In the genomic region with DNA sequence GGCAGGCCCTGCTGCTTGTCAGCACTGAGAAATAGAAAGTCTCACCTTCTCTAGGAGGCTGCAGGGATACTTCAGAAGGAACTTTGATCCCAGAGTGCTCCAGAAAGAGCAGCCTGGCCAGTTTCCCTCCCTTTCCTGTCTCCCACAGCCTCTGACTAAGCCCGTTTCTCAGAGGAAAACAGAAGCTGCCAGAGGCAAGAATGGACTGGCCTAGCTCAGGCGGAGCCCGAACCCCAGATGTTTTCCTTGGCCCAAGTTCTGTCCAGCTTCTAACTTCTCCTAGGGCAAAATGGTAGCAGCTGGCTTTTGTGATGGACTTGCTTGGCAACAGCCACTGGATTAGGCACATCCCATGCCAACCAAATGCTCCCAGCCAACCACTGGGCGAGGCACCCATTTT, we compare ENCODE assay signal across 13 mouse cellular contexts.
DNase-seq lines count a peak whose midpoint lies in the region; ATAC-seq lines count a peak whose summit lies in the region.
"Had no signal": no experiment of that assay in that cellular context is flagged by ENCODE, and none has a peak within 500 bp of the region (broad histone marks: within the 10 kb centered on the region; RNA-seq: fewer than 3 reads in every experiment).

No protein-coding gene starts in this region.

- H3K4me2 ChIP-seq in kidney, embryonic 16.5 days (replicated peaks; ENCODE audit: low read depth, low read length): no peak overlapping the region

- no peak overlapping the region for H3K4me3 ChIP-seq in kidney, embryonic 16.5 days (ENCODE audit: low read length)
- H3K4me3 ChIP-seq: hindbrain, embryonic 12.5 days; midbrain, embryonic 15.5 days; neural tube, embryonic 15.5 days had no signal

- no peaks in the 10 kb centered on the region for H3K36me3 ChIP-seq in kidney, embryonic 16.5 days (ENCODE audit: insufficient read depth, low read length)
- H3K36me3 ChIP-seq: embryonic facial prominence, embryonic 15.5 days; hindbrain, embryonic 12.5 days; midbrain, embryonic 15.5 days; neural tube, embryonic 15.5 days had no signal

- no peak for ATAC-seq in kidney, embryonic 16.5 days (ENCODE audit: low FRiP score, low TSS enrichment)

- H3K27ac ChIP-seq in kidney, embryonic 16.5 days (ENCODE audit: low read length): no peak overlapping the region
- H3K27ac ChIP-seq: embryonic facial prominence, embryonic 15.5 days; hindbrain, embryonic 12.5 days; midbrain, embryonic 15.5 days; neural tube, embryonic 15.5 days had no signal

- 0 out of 2 replicates have a peak, but pooled peaks cover 4% of the 10 kb centered on the region for H3K27me3 ChIP-seq in kidney, embryonic 16.5 days (ENCODE audit: insufficient read depth, low read length)
- H3K27me3 ChIP-seq: embryonic facial prominence, embryonic 15.5 days; neural tube, embryonic 15.5 days had no signal

- peaks cover 10% of the 10 kb centered on the region for H3K4me1 ChIP-seq in kidney, embryonic 16.5 days (ENCODE audit: insufficient read depth, low read length)

- no peak overlapping the region for H3K9ac ChIP-seq in kidney, embryonic 16.5 days (replicated peaks; ENCODE audit: low read length)
- H3K9ac ChIP-seq: embryonic facial prominence, embryonic 15.5 days; hindbrain, embryonic 12.5 days; midbrain, embryonic 15.5 days; neural tube, embryonic 15.5 days had no signal

- H3K9me3 ChIP-seq in kidney, embryonic 16.5 days (ENCODE audit: low read length): no peaks in the 10 kb centered on the region
- H3K9me3 ChIP-seq: embryonic facial prominence, embryonic 15.5 days; hindbrain, embryonic 12.5 days; midbrain, embryonic 15.5 days; neural tube, embryonic 15.5 days had no signal

- 63% methylated on average over 4 of the region's 4 CpGs for WGBS in kidney, embryonic 16.5 days

- peak; percentile 24 for DNase-seq in kidney, adult 18-20 months
- DNase-seq in ES-CJ7 (ENCODE audit: low read depth, low spot score): peak; percentile 31
- DNase-seq in heart, adult 8-10 months (ENCODE audit: low spot score): peak; percentile 58
- DNase-seq in kidney, adult 8-10 months: peak; percentile 31 to 35
- no peak for DNase-seq in cerebellum, postnatal 25 days
- DNase-seq in right cerebral cortex, postnatal 10 days (ENCODE audit: low spot score in 2 of 2): no peak
- DNase-seq in gastrocnemius, postnatal 25 days: no peak
- DNase-seq: cerebellum, postnatal 10 days had no signal

Comparison
In these comparisons a context has a peak if more than half of its experiments do, and no peak if none do; other contexts are left out.
1. DNase-seq: peak in kidney, adult 18-20 months (single experiment), ES-CJ7 (single experiment), heart, adult 8-10 months (single experiment) and kidney, adult 8-10 months (2 of 2); none in cerebellum, postnatal 25 days (0 of 2), right cerebral cortex, postnatal 10 days (0 of 2) and gastrocnemius, postnatal 25 days (single experiment).